In the genomic region with DNA sequence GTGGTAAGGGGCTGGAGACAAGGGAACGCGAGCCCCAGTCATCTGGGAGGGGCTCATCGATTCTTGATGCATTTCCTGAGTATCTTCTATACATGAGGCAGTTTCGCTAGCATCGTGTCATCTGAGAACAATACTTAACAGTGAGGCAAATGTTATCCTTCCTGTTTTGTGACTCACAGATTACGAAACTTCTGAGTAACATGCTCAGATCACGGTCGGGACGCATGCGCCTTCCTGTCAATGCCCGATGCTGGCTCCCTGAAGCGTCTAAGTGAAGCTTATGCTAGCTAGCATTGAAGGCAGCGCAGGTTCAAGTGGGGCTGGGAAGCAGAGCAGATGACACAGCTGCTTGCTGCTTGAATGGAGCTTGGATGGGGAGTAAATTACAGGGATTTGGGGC, we compare ENCODE assay signal across 9 mouse cellular contexts. TPM values are rescaled to one million over a fixed set of nuclear protein-coding genes. Genes with fewer than 3 reads are reported as not detected.
DNase-seq lines count a peak whose midpoint lies in the region; ATAC-seq and TF ChIP-seq lines count a peak whose summit lies in the region.
"Had no signal": no experiment of that assay in that cellular context is flagged by ENCODE, and none has a peak within 500 bp of the region (broad histone marks: within the 10 kb centered on the region; RNA-seq: fewer than 3 reads in every experiment).

No protein-coding gene starts in this region.

- peaks cover 46% of the 10 kb centered on the region for H3K4me1 ChIP-seq in kidney, embryonic 15.5 days
- H3K4me1 ChIP-seq: limb, embryonic 13.5 days had no signal

- no peak overlapping the region for H3K4me3 ChIP-seq in kidney, embryonic 15.5 days (replicated peaks)
- H3K4me3 ChIP-seq in myocyte: no peak overlapping the region
- H3K4me3 ChIP-seq: limb, embryonic 13.5 days had no signal

- no peak for ATAC-seq in kidney, embryonic 15.5 days (replicated peaks; ENCODE audit: low FRiP score)
- peak; percentile 66 to 71 for ATAC-seq in hematopoietic stem cell, adult 5-6 weeks (replicated peaks in 1 of 2; ENCODE audit: insufficient read depth in 1 of 2, low FRiP score in 2 of 2, low TSS enrichment in 1 of 2, low read depth in 1 of 2, poor library complexity in 2 of 2, severe bottlenecking in 2 of 2)

- H3K27ac ChIP-seq in kidney, embryonic 15.5 days: no peak overlapping the region
- H3K27ac ChIP-seq: limb, embryonic 13.5 days had no signal

- no peaks in the 10 kb centered on the region for H3K27me3 ChIP-seq in kidney, embryonic 15.5 days
- H3K27me3 ChIP-seq in myocyte (ENCODE audit: control insufficient read depth, insufficient read depth, insufficient read length): no peaks in the 10 kb centered on the region
- H3K27me3 ChIP-seq: limb, embryonic 13.5 days had no signal

- 59% methylated on average over 13 of the region's 13 CpGs for WGBS in kidney, embryonic 15.5 days

- no peak overlapping the region for H3K4me2 ChIP-seq in kidney, embryonic 15.5 days
- H3K4me2 ChIP-seq in myocyte (ENCODE audit: low read depth): peak overlapping the region; percentile 76
- H3K4me2 ChIP-seq: limb, embryonic 13.5 days had no signal

- H3ac ChIP-seq in myocyte (ENCODE audit: control insufficient read depth, insufficient read length): no peak overlapping the region

- no peaks in the 10 kb centered on the region for H3K9me3 ChIP-seq in kidney, embryonic 15.5 days (replicated peaks)
- H3K9me3 ChIP-seq: limb, embryonic 13.5 days had no signal

- no peaks in the 10 kb centered on the region for H3K79me2 ChIP-seq in myocyte (ENCODE audit: control insufficient read depth, insufficient read depth)

- no peak overlapping the region for H3K9ac ChIP-seq in kidney, embryonic 15.5 days
- H3K9ac ChIP-seq: limb, embryonic 13.5 days had no signal

- H3K36me3 ChIP-seq in kidney, embryonic 15.5 days: no peaks in the 10 kb centered on the region
- H3K36me3 ChIP-seq in myocyte (ENCODE audit: control insufficient read depth, insufficient read depth): no peaks in the 10 kb centered on the region

- intact Hi-C loops in left cerebral cortex, postnatal 14 days (cut with DNase I): no loop called here

- peak; percentile 54 for TF ChIP-seq POLR2A in myocyte (IDR thresholded peaks at IDR 0.05; ENCODE audit: insufficient read length, low read depth)

- DNase-seq in kidney, postnatal 10 days: peak; percentile 52
- peak; percentile 75 for DNase-seq in adrenal gland, postnatal 10 days
- no peak for DNase-seq in c-Kit-positive CD71-positive TER-119-positive erythroid progenitor cells, embryonic 14.5 days (ENCODE audit: low spot score)
- DNase-seq in left cerebral cortex, postnatal 14 days (ENCODE audit: low spot score in 2 of 2): no peak
- no peak for DNase-seq in layer of hippocampus, adult 8-10 months (ENCODE audit: low spot score in 2 of 2)

TF ChIP-seq in myocyte, 11 proteins besides CTCF, POLR2A, EP300 and RAD21:
- TF ChIP-seq CEBPB (IDR thresholded peaks at IDR 0.05; ENCODE audit: insufficient read depth, poor library complexity, severe bottlenecking): peak; percentile 94
- TF ChIP-seq REST (IDR thresholded peaks at IDR 0.05; ENCODE audit: insufficient read depth, insufficient read length): no peak

RNA-seq across cellular contexts. Expression of a gene that starts 35.8 kb away (rescaled TPM):
- 22.7 and 25.2 TPM in 2 replicates for polyA plus RNA-seq in kidney, embryonic 15.5 days (2015; fragmentation: Nextera tagmentation; extraction: Ambion mirVana)
- total RNA-seq in adrenal gland, postnatal 10 days (2021): 10 to 100 TPM; 10.1 to 14.4 TPM
- total RNA-seq in hematopoietic stem cell, adult 5-6 weeks (2017): 14.7 and 16.0 TPM in 2 replicates
- polyA plus RNA-seq in myocyte (2012; fragmentation: generic; extraction: Trizol): 8.7 TPM
- total RNA-seq in left cerebral cortex, postnatal 14 days (2021): 10 to 100 TPM; 12.6 to 14.8 TPM
- total RNA-seq in layer of hippocampus, adult 8-10 months (2022): 10 to 100 TPM; 16.7 to 22.0 (median 19.9) TPM

RNA-seq across cellular contexts. Expression of a gene that starts 42.5 kb away (rescaled TPM):
- 1.0 and 1.4 TPM in 2 replicates for polyA plus RNA-seq in kidney, embryonic 15.5 days (2015; fragmentation: Nextera tagmentation; extraction: Ambion mirVana)
- 1 to 10 TPM; 1.1 to 3.2 TPM for total RNA-seq in adrenal gland, postnatal 10 days (2021)
- total RNA-seq in hematopoietic stem cell, adult 5-6 weeks (2017): 44.6 and 220 TPM in 2 replicates
- polyA plus RNA-seq in myocyte (2012; fragmentation: generic; extraction: Trizol): not detected
- total RNA-seq in left cerebral cortex, postnatal 14 days (2021): not detected
- not detected for total RNA-seq in layer of hippocampus, adult 8-10 months (2022)
- polyA plus RNA-seq: limb, embryonic 13.5 days had no signal

Comparison
In these comparisons a context has a peak if more than half of its experiments do, and no peak if none do; other contexts are left out.
1. DNase-seq: peak in kidney, postnatal 10 days (single experiment) and adrenal gland, postnatal 10 days (single experiment); none in c-Kit-positive CD71-positive TER-119-positive erythroid progenitor cells, embryonic 14.5 days (single experiment), left cerebral cortex, postnatal 14 days (0 of 2) and layer of hippocampus, adult 8-10 months (0 of 2).
2. RNA of a gene that starts 42.5 kb away (total RNA-seq): 44.6 to 220 TPM in hematopoietic stem cell, adult 5-6 weeks; 1.1 to 3.2 TPM in adrenal gland, postnatal 10 days, not detected in left cerebral cortex, postnatal 14 days and not detected in layer of hippocampus, adult 8-10 months; every median in the first group is over 10 times any median in the second.